Mouse (Mus musculus) kidney, postnatal 36 days (tissue): Measurements from ENCODE around the gene Wbp2nl.
A peak's percentile ranks its signal among the peaks of the same experiment; 100 is the strongest.

Experiments
- DNase-seq, 2 experiments: peaks; one replicate each; pipeline ENCODE4 v3.0.0; 2021 to 2022; ENCODE audit warnings: mixed read lengths in 2 of 2

Gene Wbp2nl

DNA sequence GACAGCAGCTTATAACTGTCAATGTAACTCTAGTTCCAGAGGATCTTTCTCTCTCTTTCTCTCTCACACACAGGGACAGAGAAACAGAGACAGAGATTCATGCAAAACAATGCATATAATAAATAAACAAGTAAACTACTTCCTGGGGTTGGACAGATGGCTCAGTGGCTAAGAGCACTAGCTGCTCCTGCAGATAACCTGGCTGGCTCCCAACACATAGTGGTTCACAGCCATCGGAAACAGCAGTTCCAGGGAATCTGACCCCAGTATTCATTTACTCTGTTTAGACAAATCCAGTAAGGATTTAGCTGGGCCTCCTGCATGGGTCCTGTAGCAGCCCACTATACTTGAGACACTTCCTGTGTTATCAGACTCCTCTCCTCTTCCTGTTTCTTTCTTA, 20.9 kb downstream of the Wbp2nl start:
- no peak for DNase-seq

GRCm38 (mm10) chr15:82322195-82322594, 23.4 kb downstream of the Wbp2nl start:
- no peak for DNase-seq

GRCm38 (mm10) chr15:82325382-82325781, 26.6 kb downstream of the Wbp2nl start:
- DNase-seq, result no peak

GRCm38 (mm10) chr15:82335194-82335593, 36.4 kb downstream of the Wbp2nl start:
- no peak for DNase-seq

DNA sequence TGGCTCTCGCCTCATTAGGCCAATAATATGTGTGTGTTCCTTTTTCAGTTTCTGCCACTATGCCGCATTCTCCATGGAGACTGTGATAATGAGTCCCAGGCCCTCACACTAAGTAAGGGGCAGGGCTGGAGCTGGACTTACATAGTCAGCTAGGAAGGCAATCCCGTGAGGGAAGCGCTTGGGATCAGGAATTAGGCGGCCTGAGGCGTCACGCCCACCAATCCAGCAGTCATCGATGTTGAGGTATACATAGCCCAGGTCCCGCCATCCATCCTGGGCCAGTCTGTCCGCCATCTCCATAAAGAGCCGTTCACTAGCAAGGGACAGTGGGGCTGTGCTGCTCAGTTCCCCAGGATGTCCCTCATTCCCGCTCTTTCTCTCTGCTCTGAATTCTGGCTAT, 37.9 kb downstream of the Wbp2nl start:
- DNase-seq, result no peak

GRCm38 (mm10) chr15:82337875-82338274, 39.1 kb downstream of the Wbp2nl start:
- no peak for DNase-seq

DNA sequence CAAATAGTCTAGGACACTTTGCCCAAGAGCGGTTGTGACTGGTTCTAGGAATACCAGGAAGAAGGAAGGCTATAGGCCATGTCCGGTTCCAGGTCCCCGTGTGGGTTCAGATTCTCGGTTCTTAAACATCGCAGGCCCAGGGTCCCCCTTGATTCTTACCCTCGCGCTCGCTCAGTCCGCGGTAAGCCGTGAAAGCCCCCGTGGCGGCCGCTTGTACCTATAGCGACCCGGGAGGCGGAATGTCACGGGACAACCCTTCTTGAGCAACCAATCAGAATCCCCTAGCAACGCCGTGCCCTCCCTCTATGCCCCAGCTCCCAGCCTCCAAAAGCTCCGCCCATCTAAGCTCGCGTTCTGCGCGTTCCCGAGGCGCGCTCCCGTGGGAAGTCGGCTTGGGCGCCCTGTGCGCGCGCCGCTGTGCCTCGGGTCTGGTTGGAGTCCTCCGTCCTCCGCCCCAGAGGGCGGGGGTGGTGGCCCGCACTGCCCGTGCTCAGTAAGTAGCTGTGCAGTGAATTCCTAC, 39.9 kb downstream of the Wbp2nl start, which contains the start of the genes Naga, Pheta2 and Smdt1:
Naga (minus strand) TSS at position 333 of the 520 bp plus-strand sequence.
Pheta2 (plus strand) TSS at position 350 of the 520 bp plus-strand sequence.
Smdt1 (plus strand) TSS at position 367 of the 520 bp plus-strand sequence.
- DNase-seq, result peak; percentile 97 to 99

- no peak for DNase-seq
These were observed 40.4 kb downstream of the Wbp2nl start for GRCm38 (mm10) chr15:82339150-82339549.

GRCm38 (mm10) chr15:82339634-82340254, 41.0 kb downstream of the Wbp2nl start:
- DNase-seq, result no peak

DNA sequence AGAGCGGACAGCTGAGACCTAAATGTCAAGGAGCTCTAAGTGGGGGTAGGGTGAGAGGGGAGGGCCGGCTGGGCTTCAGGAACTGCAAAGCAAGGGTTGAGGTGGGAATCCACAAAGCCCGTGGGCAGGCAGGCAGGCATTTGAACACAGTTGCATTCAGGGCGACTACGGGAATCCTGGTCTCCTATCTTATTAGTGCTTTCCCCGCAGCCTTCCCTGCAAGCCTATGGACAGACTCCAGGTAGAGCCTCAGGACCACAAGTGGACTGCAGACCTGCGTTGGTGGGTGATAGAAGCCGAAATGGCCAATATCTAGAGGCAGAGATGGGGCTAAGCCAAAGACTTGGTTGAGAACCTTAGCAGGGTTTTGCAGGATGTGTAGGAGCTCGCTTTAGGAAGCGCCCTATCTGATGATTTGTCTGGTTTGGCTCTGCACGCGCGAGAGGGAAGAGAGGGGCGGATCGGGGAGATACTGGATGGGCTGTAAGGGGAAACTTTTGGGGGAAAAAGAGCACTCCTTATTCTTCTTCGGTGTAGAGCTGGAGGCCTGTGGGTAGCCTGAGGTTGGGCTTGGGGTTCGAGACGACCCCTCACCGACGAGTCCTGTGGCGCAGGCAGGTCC, 41.8 kb downstream of the Wbp2nl start:
- no peak for DNase-seq

DNA sequence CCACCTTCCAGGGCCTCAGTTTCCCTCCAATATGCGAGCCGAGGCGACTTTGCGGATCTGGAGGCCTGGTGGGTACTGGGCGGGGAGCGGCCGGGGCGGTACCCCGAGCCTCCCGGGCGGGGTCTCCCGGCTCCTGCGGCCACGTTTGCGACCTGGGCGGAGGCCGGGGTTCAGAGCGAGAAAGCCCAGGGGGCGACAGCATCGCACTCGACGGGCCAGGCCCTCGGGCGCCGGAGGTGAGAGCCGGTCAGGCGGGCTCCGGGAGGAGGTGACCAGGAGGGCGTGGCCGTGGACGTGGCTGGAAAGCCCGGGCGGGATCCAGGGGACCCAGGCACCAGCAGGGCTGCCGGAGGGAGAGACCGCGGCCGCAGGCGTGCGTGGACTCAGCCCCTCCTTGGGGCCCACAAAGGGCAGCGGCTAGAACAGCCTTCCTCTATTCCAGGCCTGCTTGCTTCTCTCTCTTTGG, 42.3 kb downstream of the Wbp2nl start:
- peak in 1 of 2 experiments; percentile 71 for DNase-seq

GRCm38 (mm10) chr15:82341675-82342542, 43.2 kb downstream of the Wbp2nl start:
- DNase-seq, result no peak

GRCm38 (mm10) chr15:82342543-82342935, 43.8 kb downstream of the Wbp2nl start:
- DNase-seq, result no peak

DNA sequence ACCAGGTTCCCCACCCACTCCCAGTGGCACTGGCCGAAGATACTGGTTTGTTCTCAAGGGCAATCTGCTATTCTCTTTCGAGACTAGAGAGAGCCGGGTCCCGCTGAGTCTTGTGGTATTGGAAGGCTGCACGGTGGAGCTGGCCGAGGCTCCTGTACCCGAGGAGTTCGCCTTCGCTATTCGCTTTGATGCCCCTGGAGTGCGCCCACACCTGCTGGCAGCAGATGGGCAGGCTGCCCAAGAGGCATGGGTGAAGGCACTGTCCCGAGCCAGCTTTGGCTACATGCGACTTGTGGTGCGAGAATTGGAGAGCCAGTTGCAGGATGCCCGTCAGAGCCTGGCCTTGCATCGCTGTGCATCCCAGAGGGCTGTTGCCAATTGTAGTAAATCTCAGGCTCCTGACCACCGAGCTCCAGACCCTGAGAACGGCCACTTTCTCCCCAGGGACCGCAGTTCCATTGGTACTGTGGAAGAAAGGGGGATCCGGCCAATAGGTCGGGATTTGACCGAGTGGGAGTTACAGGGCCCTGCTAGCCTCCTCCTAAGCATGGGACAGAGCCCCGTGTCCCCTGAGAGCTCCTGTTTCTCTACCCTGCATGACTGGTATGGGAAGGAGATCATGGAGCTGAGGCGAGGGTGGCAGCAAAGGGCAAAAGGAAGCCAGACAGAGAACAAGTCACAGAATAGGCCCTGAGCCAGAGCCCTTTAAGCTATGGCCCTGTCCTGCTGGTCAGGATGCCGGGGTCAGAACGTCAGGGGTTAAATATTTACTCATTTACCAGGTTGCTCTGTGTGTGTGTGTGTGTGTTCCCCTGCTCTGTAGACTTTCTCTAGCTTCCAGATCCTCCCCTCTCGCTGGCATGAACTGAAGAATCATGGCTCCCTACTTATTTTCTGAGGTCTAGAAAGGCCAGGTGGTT, 44.9 kb downstream of the Wbp2nl start:
- peak; percentile 75 to 87 for DNase-seq

DNA sequence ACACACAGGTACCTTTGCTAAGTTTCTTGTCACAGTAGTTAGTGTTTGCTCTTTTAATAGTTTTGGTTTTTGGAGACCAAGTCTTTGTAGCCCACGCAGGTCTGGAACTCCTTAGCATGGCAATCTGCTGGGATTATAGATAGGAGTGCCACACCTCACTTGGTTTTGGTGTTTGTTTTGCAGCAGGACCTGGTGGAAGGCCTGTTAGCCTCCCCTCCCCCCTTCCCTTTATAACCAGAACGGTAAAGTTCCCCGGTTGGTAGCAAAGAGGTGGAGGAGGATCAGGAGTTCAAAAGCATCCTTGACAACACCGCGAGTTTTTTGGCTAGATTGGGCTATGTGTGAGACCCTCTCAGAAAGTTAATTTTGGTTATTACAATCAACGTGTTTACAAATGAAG, 46.2 kb downstream of the Wbp2nl start:
- no peak for DNase-seq

DNA sequence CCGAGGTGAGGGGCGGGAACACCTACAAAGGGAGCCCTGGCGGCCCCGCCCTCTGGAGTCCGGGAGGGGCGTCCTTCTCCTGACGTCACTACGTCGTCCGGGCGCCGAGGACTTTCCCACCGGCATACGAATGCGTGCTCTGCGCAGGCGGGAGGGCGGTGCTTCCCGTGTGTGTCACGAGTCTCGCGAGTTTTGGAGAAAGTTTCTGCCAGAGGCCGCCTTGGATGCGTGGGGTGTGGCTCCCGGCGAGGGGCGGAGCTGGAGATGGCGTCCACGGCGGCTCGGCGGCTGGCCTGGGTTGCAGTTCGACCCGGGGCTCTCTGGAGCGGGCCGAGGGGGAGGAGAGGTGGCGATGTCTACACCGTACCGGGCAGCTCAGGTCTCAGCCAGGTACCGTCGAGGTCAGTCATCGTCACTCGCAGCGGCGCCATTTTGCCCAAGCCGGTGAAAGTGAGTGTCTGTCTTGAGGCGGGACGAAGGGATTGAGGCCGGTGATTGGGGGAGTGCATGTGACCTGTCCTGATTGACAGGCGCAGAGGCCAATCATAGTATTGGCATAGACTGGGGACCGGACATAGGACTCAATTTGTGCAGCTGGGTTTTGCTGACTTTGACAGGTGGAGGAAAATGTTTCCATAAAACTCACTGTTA, 47.2 kb downstream of the Wbp2nl start:
- peak; percentile 98 to 99 for DNase-seq

- no peak for DNase-seq
These were observed 48.0 kb downstream of the Wbp2nl start for GRCm38 (mm10) chr15:82346580-82347302.

DNA sequence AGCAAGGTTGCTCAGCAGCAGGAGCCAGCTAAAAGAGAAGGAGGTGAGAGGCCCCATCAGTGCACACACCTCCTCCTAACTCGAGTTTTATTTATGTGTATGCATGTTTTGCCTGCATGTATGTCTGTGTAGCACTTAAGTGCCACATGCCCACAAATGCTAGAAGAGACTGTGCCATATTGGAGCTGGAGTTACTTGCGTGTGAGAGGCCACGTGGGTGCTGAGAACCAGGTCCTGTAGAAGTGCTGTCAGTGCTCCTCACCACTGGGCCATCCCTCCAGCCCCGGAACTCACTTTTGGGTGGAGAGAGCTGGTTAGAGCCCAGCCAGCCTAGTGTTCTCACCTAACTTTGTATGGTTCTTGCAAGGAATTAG, 48.5 kb downstream of the Wbp2nl start:
- no peak for DNase-seq

DNA sequence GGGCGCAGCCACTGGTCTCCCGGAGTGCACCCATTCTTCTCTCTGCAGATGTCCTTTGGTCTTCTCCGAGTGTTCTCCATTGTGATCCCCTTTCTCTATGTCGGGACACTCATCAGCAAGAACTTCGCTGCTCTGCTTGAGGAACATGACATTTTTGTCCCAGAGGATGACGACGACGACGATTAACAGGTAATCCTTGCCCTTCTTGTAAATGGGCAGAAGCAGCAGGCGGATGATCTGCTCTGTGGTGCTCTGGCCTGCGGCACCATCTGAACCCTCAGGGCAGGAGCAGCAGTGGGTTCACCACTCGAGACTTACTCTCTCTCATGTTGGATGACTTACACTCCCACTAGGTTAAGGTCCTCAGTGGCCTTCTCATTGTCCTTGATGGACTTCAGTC, 49.1 kb downstream of the Wbp2nl start:
- no peak for DNase-seq

GRCm38 (mm10) chr15:82348258-82348998, 49.7 kb downstream of the Wbp2nl start:
- DNase-seq, result no peak
